Mouse (Mus musculus): ENCODE data around the gene Vat1l.

DNA sequence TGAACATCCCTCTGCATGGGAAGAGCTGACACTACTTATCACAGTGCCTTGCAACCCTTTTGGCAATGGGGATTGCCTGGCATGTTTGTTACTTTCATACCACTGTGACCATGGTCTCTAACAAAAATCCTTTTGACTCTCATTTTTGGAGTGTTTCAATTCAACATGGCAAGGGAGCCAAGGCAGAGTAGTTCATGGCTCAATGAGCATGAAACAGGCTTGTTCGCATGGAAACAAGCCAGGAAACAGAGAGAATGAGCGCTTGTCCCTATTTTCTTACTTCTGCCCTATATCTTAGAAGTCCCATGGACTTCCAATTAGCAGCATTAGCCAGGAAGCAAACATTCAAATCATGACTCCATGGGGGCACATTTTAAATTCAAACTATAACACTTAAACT lies 18.6 kb downstream of the Vat1l start:
- TF ChIP-seq CTCF (IDR thresholded peaks at IDR 0.05; ENCODE audit: borderline replicate concordance, extremely low read depth, insufficient read depth, insufficient read length) (no peak), POLR2A (IDR thresholded peaks at IDR 0.05; ENCODE audit: borderline replicate concordance, extremely low read depth, insufficient read depth, insufficient read length, poor library complexity, severe bottlenecking) (no peak)

All from brain, embryonic 14.5 days (tissue).